Mouse (Mus musculus) CD4-positive, CD25-positive, alpha-beta regulatory T cell (primary cell): ENCODE measurements around the gene Arsj. TPM values are rescaled to one million over a fixed set of nuclear protein-coding genes. Genes with fewer than 3 reads are reported as not detected.

Experiments
- polyA plus RNA-seq: library from polyadenylated mRNA; unstranded; fragments of 100-300 nt; shearing (Covaris generic); gene quantifications from one replicate; pipeline ENCODE4 v1.2.1, GENCODE M21; 2017

Gene Arsj
- not detected for polyA plus RNA-seq

GRCm38 (mm10) chr3:126363568-126364505 is at the start of gene Arsj:
Gene Arsj, plus strand, starts transcription at chr3:126363684.

Other genes with a start within 250 kb of the Arsj start
- 199 TPM for gene Camk2d, start 232.6 kb downstream of the Arsj start, polyA plus RNA-seq